Mouse (Mus musculus): ENCODE results near the gene Zfp69. TPM values are rescaled to one million over a fixed set of nuclear protein-coding genes. Genes with fewer than 3 reads are reported as not detected.

The Zfp69 gene
- 1.2 and 1.5 TPM in 2 replicates for polyA plus RNA-seq (2011; ENCODE audit: insufficient read length, low read depth, missing spikeins)

- peaks cover 4% of the 10 kb centered on the region; the same call in 1 of the 2 replicates for H3K4me1 ChIP-seq (ENCODE audit: control insufficient read depth, insufficient read depth, low read length)
- peak within 1 kb of the TSS; percentile 86 for H3K27ac ChIP-seq (ENCODE audit: insufficient read depth, low read length)
- TF ChIP-seq CTCF (IDR thresholded peaks at IDR 0.05; ENCODE audit: borderline replicate concordance, insufficient read depth, low read length) (no peak), POLR2A (IDR thresholded peaks at IDR 0.05; ENCODE audit: low read depth, low read length) (peak; percentile 79)
- H3K4me3 ChIP-seq (ENCODE audit: insufficient read depth, low read length), result peak within 1 kb of the TSS; percentile 77
These were observed at the start of gene Zfp69 for GRCm38 (mm10) chr4:120951428-120951973. Zfp69 (minus strand) TSS chr4:120951699.

GRCm38 (mm10) chr4:121001042-121001441, 49.5 kb upstream of the Zfp69 start:
- Histone ChIP-seq H3K27ac (ENCODE audit: insufficient read depth, low read length) (no peak overlapping the region), H3K4me1 (ENCODE audit: control insufficient read depth, insufficient read depth, low read length) (peaks cover 11% of the 10 kb centered on the region), H3K4me3 (ENCODE audit: insufficient read depth, low read length) (no peak overlapping the region)
- TF ChIP-seq CTCF (IDR thresholded peaks at IDR 0.05; ENCODE audit: borderline replicate concordance, insufficient read depth, low read length) (no peak), POLR2A (IDR thresholded peaks at IDR 0.05; ENCODE audit: low read depth, low read length) (no peak)

GRCm38 (mm10) chr4:120995911-120996310, 44.4 kb upstream of the Zfp69 start:
- no peak for TF ChIP-seq POLR2A (IDR thresholded peaks at IDR 0.05; ENCODE audit: low read depth, low read length)
- no peak for TF ChIP-seq CTCF (IDR thresholded peaks at IDR 0.05; ENCODE audit: borderline replicate concordance, insufficient read depth, low read length)
- Histone ChIP-seq H3K4me1 (ENCODE audit: control insufficient read depth, insufficient read depth, low read length) (no peaks in the 10 kb centered on the region; the same call in 1 of the 2 replicates), H3K27ac (ENCODE audit: insufficient read depth, low read length) (no peak overlapping the region), H3K4me3 (ENCODE audit: insufficient read depth, low read length) (no peak overlapping the region)

- Histone ChIP-seq H3K4me1 (ENCODE audit: control insufficient read depth, insufficient read depth, low read length) (no peaks in the 10 kb centered on the region; the same call in 1 of the 2 replicates), H3K4me3 (ENCODE audit: insufficient read depth, low read length) (no peak overlapping the region), H3K27ac (ENCODE audit: insufficient read depth, low read length) (no peak overlapping the region)
- TF ChIP-seq CTCF (IDR thresholded peaks at IDR 0.05; ENCODE audit: borderline replicate concordance, insufficient read depth, low read length) (no peak), POLR2A (IDR thresholded peaks at IDR 0.05; ENCODE audit: low read depth, low read length) (no peak)
These were observed 41.5 kb upstream of the Zfp69 start for GRCm38 (mm10) chr4:120993025-120993424.

- TF ChIP-seq POLR2A (IDR thresholded peaks at IDR 0.05; ENCODE audit: low read depth, low read length) (no peak), CTCF (IDR thresholded peaks at IDR 0.05; ENCODE audit: borderline replicate concordance, insufficient read depth, low read length) (no peak)
- H3K27ac ChIP-seq (ENCODE audit: insufficient read depth, low read length), result no peak overlapping the region
- H3K4me1 ChIP-seq (ENCODE audit: control insufficient read depth, insufficient read depth, low read length), result no peaks in the 10 kb centered on the region; the same call in 1 of the 2 replicates
- H3K4me3 ChIP-seq (ENCODE audit: insufficient read depth, low read length), result no peak overlapping the region
These were observed 40.8 kb upstream of the Zfp69 start for GRCm38 (mm10) chr4:120992284-120992683.

- Histone ChIP-seq H3K4me1 (ENCODE audit: control insufficient read depth, insufficient read depth, low read length) (no peaks in the 10 kb centered on the region), H3K4me3 (ENCODE audit: insufficient read depth, low read length) (no peak overlapping the region), H3K27ac (ENCODE audit: insufficient read depth, low read length) (no peak overlapping the region)
- TF ChIP-seq CTCF (IDR thresholded peaks at IDR 0.05; ENCODE audit: borderline replicate concordance, insufficient read depth, low read length), result no peak
- TF ChIP-seq POLR2A (IDR thresholded peaks at IDR 0.05; ENCODE audit: low read depth, low read length), result no peak
These were observed 35.8 kb upstream of the Zfp69 start for GRCm38 (mm10) chr4:120987319-120987718.

- Histone ChIP-seq H3K4me1 (ENCODE audit: control insufficient read depth, insufficient read depth, low read length) (no peaks in the 10 kb centered on the region), H3K27ac (ENCODE audit: insufficient read depth, low read length) (no peak overlapping the region), H3K4me3 (ENCODE audit: insufficient read depth, low read length) (no peak overlapping the region)
- TF ChIP-seq POLR2A (IDR thresholded peaks at IDR 0.05; ENCODE audit: low read depth, low read length) (no peak), CTCF (IDR thresholded peaks at IDR 0.05; ENCODE audit: borderline replicate concordance, insufficient read depth, low read length) (no peak)
These were observed 34.9 kb upstream of the Zfp69 start for GRCm38 (mm10) chr4:120986446-120986845.

- Histone ChIP-seq H3K27ac (ENCODE audit: insufficient read depth, low read length) (no peak overlapping the region), H3K4me1 (ENCODE audit: control insufficient read depth, insufficient read depth, low read length) (no peaks in the 10 kb centered on the region), H3K4me3 (ENCODE audit: insufficient read depth, low read length) (no peak overlapping the region)
- TF ChIP-seq CTCF (IDR thresholded peaks at IDR 0.05; ENCODE audit: borderline replicate concordance, insufficient read depth, low read length), result no peak
- no peak for TF ChIP-seq POLR2A (IDR thresholded peaks at IDR 0.05; ENCODE audit: low read depth, low read length)
These were observed 26.7 kb upstream of the Zfp69 start for GRCm38 (mm10) chr4:120978221-120978620.

GRCm38 (mm10) chr4:120975428-120975734, 23.9 kb upstream of the Zfp69 start:
- no peak overlapping the region for H3K27ac ChIP-seq (ENCODE audit: insufficient read depth, low read length)
- H3K4me1 ChIP-seq (ENCODE audit: control insufficient read depth, insufficient read depth, low read length), result no peaks in the 10 kb centered on the region
- H3K4me3 ChIP-seq (ENCODE audit: insufficient read depth, low read length), result no peak overlapping the region
- no peak for TF ChIP-seq CTCF (IDR thresholded peaks at IDR 0.05; ENCODE audit: borderline replicate concordance, insufficient read depth, low read length)

- no peak overlapping the region for H3K27ac ChIP-seq (ENCODE audit: insufficient read depth, low read length)
- no peak overlapping the region for H3K4me3 ChIP-seq (ENCODE audit: insufficient read depth, low read length)
- TF ChIP-seq POLR2A (IDR thresholded peaks at IDR 0.05; ENCODE audit: low read depth, low read length) (no peak), CTCF (IDR thresholded peaks at IDR 0.05; ENCODE audit: borderline replicate concordance, insufficient read depth, low read length) (no peak)
- H3K4me1 ChIP-seq (ENCODE audit: control insufficient read depth, insufficient read depth, low read length), result no peaks in the 10 kb centered on the region
These were observed 23.4 kb upstream of the Zfp69 start for GRCm38 (mm10) chr4:120974711-120975427.

Data from embryonic fibroblast, embryonic 13.5 days (primary cell).